Mouse (Mus musculus) limb, embryonic 12.5 days (tissue): ENCODE data around the gene Mbnl2. TPM values are rescaled to one million over a fixed set of nuclear protein-coding genes. Genes with fewer than 3 reads are reported as not detected.

Source experiments
- ATAC-seq: fragments of 200-750 bp; cut with Nextera tagmentation; 2 replicates; pipeline ENCODE4 v1.8.0; 2017; ENCODE audit warnings: low read depth, moderate TSS enrichment; ENCODE audit not compliant: insufficient number of reproducible peaks, insufficient read depth, low FRiP score, low TSS enrichment
- H3K27ac ChIP-seq: fragments of 300-500 bp; sonication (generic); 2 replicates; pipeline ENCODE4 v1.5.1; 2016; ENCODE audit warnings: mild to moderate bottlenecking, moderate library complexity
- H3K27me3 ChIP-seq: fragments of 300-500 bp; sonication (generic); 2 replicates; pipeline ENCODE4 v1.6.1; 2016; ENCODE audit warnings: mild to moderate bottlenecking, moderate library complexity
- H3K36me3 ChIP-seq: fragments of 300-500 bp; sonication (generic); 2 replicates; pipeline ENCODE4 v1.6.1; 2016; ENCODE audit warnings: mild to moderate bottlenecking, moderate library complexity
- H3K4me1 ChIP-seq: fragments of 300-500 bp; sonication (generic); replicated peaks from 2 replicates; pipeline ENCODE4 v1.6.1; 2016
- H3K4me2 ChIP-seq: fragments of 300-500 bp; sonication (generic); 2 replicates; pipeline ENCODE4 v1.6.1; 2016; ENCODE audit warnings: mild to moderate bottlenecking, moderate library complexity
- H3K4me3 ChIP-seq: fragments of 300-500 bp; sonication (generic); replicated peaks from 2 replicates; pipeline ENCODE4 v1.5.1; 2016; ENCODE audit warnings: mild to moderate bottlenecking
- H3K9ac ChIP-seq: fragments of 300-500 bp; sonication (generic); replicated peaks from 2 replicates; pipeline ENCODE4 v1.6.1; 2016; ENCODE audit warnings: mild to moderate bottlenecking, moderate library complexity
- H3K9me3 ChIP-seq: fragments of 300-500 bp; sonication (generic); 2 replicates; pipeline ENCODE4 v1.6.1; 2016; ENCODE audit warnings: mild to moderate bottlenecking, moderate library complexity
- WGBS: fragments of 180-500 bp; shearing (Covaris S2); methylation state at CpG from one replicate; pipeline ENCODE4 v1.1.7; 2016; 5-methylcytosine and 5-hydroxymethylcytosine counted together
- polyA plus RNA-seq: library from polyadenylated mRNA; unstranded; fragments of >200 nt; fragmentation: Nextera tagmentation; extraction: Ambion mirVana; gene quantifications from 2 replicates; pipeline ENCODE4 v1.2.1, GENCODE M21; 2016

Mbnl2 gene
- polyA plus RNA-seq, 1 experiment from 2014 or later: 79.0 TPM

GRCm38 (mm10) chr14:120274746-120275145, 723 bp upstream of the Mbnl2 start:
- peak overlapping the region; percentile 94 for H3K4me2 ChIP-seq
- no peaks in the 10 kb centered on the region for H3K36me3 ChIP-seq
- WGBS: 51% methylated on average over 5 of the region's 5 CpGs
- H3K27ac ChIP-seq: peak overlapping the region; percentile 98
- H3K9me3 ChIP-seq: no peaks in the 10 kb centered on the region
- no peaks in the 10 kb centered on the region for H3K27me3 ChIP-seq
- peaks cover 35% of the 10 kb centered on the region for H3K4me1 ChIP-seq
- peak overlapping the region; percentile 62 for H3K4me3 ChIP-seq
- no peak for ATAC-seq
- 0 out of 2 replicates have a peak overlapping the region, but pooled peaks have one; percentile 37 for H3K9ac ChIP-seq

GRCm38 (mm10) chr14:120276343-120277080, 1.0 kb downstream of the Mbnl2 start:
- Histone ChIP-seq H3K9ac (peak overlapping the region; percentile 81), H3K4me1 (peaks cover 53% of the 10 kb centered on the region), H3K4me2 (peak overlapping the region; percentile 94), H3K4me3 (peak overlapping the region; percentile 62), H3K27ac (peak overlapping the region; percentile 98), H3K9me3 (no peaks in the 10 kb centered on the region), H3K27me3 (no peaks in the 10 kb centered on the region), H3K36me3 (no peaks in the 10 kb centered on the region)
- no peak for ATAC-seq
- WGBS: 3% methylated on average over 10 of the region's 10 CpGs

GRCm38 (mm10) chr14:120277081-120277656, 1.7 kb downstream of the Mbnl2 start:
- H3K4me2 ChIP-seq: peak overlapping the region; percentile 94
- 13% methylated on average over 10 of the region's 10 CpGs for WGBS
- H3K27me3 ChIP-seq: no peaks in the 10 kb centered on the region
- peak overlapping the region; percentile 81 for H3K9ac ChIP-seq
- H3K27ac ChIP-seq: peak overlapping the region; percentile 98
- H3K4me1 ChIP-seq: peaks cover 54% of the 10 kb centered on the region
- H3K36me3 ChIP-seq: no peaks in the 10 kb centered on the region
- no peak for ATAC-seq
- H3K9me3 ChIP-seq: no peaks in the 10 kb centered on the region
- H3K4me3 ChIP-seq: peak overlapping the region; percentile 62

GRCm38 (mm10) chr14:120278290-120279244, 3.1 kb downstream of the Mbnl2 start:
- Histone ChIP-seq H3K4me3 (peak overlapping the region; percentile 62), H3K9ac (peak overlapping the region; percentile 81), H3K4me1 (peaks cover 52% of the 10 kb centered on the region), H3K27me3 (no peaks in the 10 kb centered on the region), H3K9me3 (no peaks in the 10 kb centered on the region), H3K4me2 (peak overlapping the region; percentile 94), H3K36me3 (peaks cover under 1% of the 10 kb centered on the region; the same call in 1 of the 2 replicates), H3K27ac (peak overlapping the region; percentile 98)
- WGBS: 15% methylated on average over 21 of the region's 21 CpGs
- no peak for ATAC-seq

- no peak for ATAC-seq
- Histone ChIP-seq H3K4me3 (0 out of 2 replicates have a peak overlapping the region, but pooled peaks have one; percentile 12), H3K27me3 (no peaks in the 10 kb centered on the region), H3K9me3 (no peaks in the 10 kb centered on the region), H3K36me3 (peaks cover 12% of the 10 kb centered on the region; the same call in 1 of the 2 replicates), H3K27ac (peak overlapping the region; percentile 98), H3K4me2 (peak overlapping the region; percentile 94), H3K4me1 (peaks cover 59% of the 10 kb centered on the region), H3K9ac (peak overlapping the region; percentile 37; the same call in 1 of the 2 replicates)
These were observed 4.7 kb downstream of the Mbnl2 start for GRCm38 (mm10) chr14:120280136-120280535.

GRCm38 (mm10) chr14:120283787-120284186, 8.3 kb downstream of the Mbnl2 start:
- no peak overlapping the region for H3K27ac ChIP-seq
- H3K9ac ChIP-seq: no peak overlapping the region
- WGBS: 63% methylated on average over 8 of the region's 8 CpGs
- H3K9me3 ChIP-seq: no peaks in the 10 kb centered on the region
- H3K4me3 ChIP-seq: no peak overlapping the region
- H3K27me3 ChIP-seq: no peaks in the 10 kb centered on the region
- peaks cover 15% of the 10 kb centered on the region; the same call in 1 of the 2 replicates for H3K36me3 ChIP-seq
- H3K4me1 ChIP-seq: peaks cover 78% of the 10 kb centered on the region
- ATAC-seq: no peak
- no peak overlapping the region for H3K4me2 ChIP-seq

- no peak overlapping the region for H3K4me3 ChIP-seq
- no peaks in the 10 kb centered on the region for H3K9me3 ChIP-seq
- WGBS: 86% methylated on average over 5 of the region's 5 CpGs
- no peak overlapping the region for H3K9ac ChIP-seq
- H3K27ac ChIP-seq: no peak overlapping the region
- H3K36me3 ChIP-seq: peaks cover 15% of the 10 kb centered on the region; the same call in 1 of the 2 replicates
- no peak for ATAC-seq
- H3K4me1 ChIP-seq: peaks cover 78% of the 10 kb centered on the region
- H3K4me2 ChIP-seq: no peak overlapping the region
- H3K27me3 ChIP-seq: no peaks in the 10 kb centered on the region
These were observed 9.0 kb downstream of the Mbnl2 start for GRCm38 (mm10) chr14:120284504-120284903.

- 0 out of 2 replicates have a peak, but pooled peaks have one; percentile 34 for ATAC-seq
- H3K4me2 ChIP-seq: peak overlapping the region; percentile 34
- no peak overlapping the region; the same call in 1 of the 2 replicates for H3K9ac ChIP-seq
- 14% methylated on average over 21 of the region's 21 CpGs for WGBS
- H3K36me3 ChIP-seq: peaks cover 30% of the 10 kb centered on the region; the same call in 1 of the 2 replicates
- H3K9me3 ChIP-seq: no peaks in the 10 kb centered on the region
- no peak overlapping the region for H3K4me3 ChIP-seq
- no peaks in the 10 kb centered on the region for H3K27me3 ChIP-seq
- H3K27ac ChIP-seq: peak overlapping the region; percentile 89
- peaks cover 76% of the 10 kb centered on the region for H3K4me1 ChIP-seq
These were observed 11.9 kb downstream of the Mbnl2 start for GRCm38 (mm10) chr14:120287121-120287986.

- no peak overlapping the region for H3K4me3 ChIP-seq
- no peak for ATAC-seq
- H3K9ac ChIP-seq: no peak overlapping the region
- H3K36me3 ChIP-seq: peaks cover 30% of the 10 kb centered on the region; the same call in 1 of the 2 replicates
- H3K4me1 ChIP-seq: peaks cover 80% of the 10 kb centered on the region
- no peaks in the 10 kb centered on the region for H3K9me3 ChIP-seq
- peak overlapping the region; percentile 89 for H3K27ac ChIP-seq
- peak overlapping the region; percentile 34 for H3K4me2 ChIP-seq
- H3K27me3 ChIP-seq: no peaks in the 10 kb centered on the region
These were observed 12.5 kb downstream of the Mbnl2 start for GRCm38 (mm10) chr14:120287987-120288275.

- H3K4me1 ChIP-seq: peaks cover 79% of the 10 kb centered on the region
- H3K27me3 ChIP-seq: no peaks in the 10 kb centered on the region
- H3K4me3 ChIP-seq: no peak overlapping the region
- WGBS: 61% methylated on average over 10 of the region's 10 CpGs
- H3K4me2 ChIP-seq: peak overlapping the region; percentile 34; the same call in 1 of the 2 replicates
- peaks cover 30% of the 10 kb centered on the region; the same call in 1 of the 2 replicates for H3K36me3 ChIP-seq
- no peak for ATAC-seq
- peak overlapping the region; percentile 89 for H3K27ac ChIP-seq
- no peaks in the 10 kb centered on the region for H3K9me3 ChIP-seq
- no peak overlapping the region for H3K9ac ChIP-seq
These were observed 13.0 kb downstream of the Mbnl2 start for GRCm38 (mm10) chr14:120288378-120289002.
